ENCODE assay signal across 16 mouse cellular contexts in the genomic region with DNA sequence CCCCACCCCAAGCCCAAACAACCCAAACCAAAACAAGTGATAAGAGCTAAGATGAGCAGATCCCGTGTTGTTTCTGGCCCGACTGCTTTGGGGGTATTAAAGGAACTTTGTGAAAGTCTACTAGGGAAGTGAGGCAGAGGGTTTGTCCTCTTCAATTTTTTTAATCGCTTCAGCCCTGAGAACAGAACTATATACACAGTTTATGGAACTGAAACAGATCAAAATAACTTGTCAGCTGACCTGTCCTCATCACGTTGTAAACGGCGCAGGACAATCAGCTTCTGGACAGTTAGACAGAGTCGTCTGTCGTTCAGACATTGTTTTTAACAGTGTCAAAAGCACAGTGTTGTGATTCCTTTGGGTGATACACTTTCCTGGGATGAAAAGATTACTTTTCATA.
A peak's percentile ranks its signal among the peaks of the same experiment; 100 is the strongest.
DNase-seq lines count a peak whose midpoint lies in the region; ATAC-seq and TF ChIP-seq lines count a peak whose summit lies in the region.
"Had no signal": no experiment of that assay in that cellular context is flagged by ENCODE, and none has a peak within 500 bp of the region (broad histone marks: within the 10 kb centered on the region; RNA-seq: fewer than 3 reads in every experiment).

No protein-coding gene starts in this region.

- TF ChIP-seq CTCF in lung, adult 2 months (IDR thresholded peaks at IDR 0.05; ENCODE audit: insufficient read depth, low read length): no peak
- TF ChIP-seq CTCF in cortical plate, adult 2 months (IDR thresholded peaks at IDR 0.05; ENCODE audit: extremely low read depth, insufficient read depth, low read length): no peak

- H3K9ac ChIP-seq in heart, embryonic 13.5 days: no peak overlapping the region
- no peak overlapping the region for H3K9ac ChIP-seq in heart, embryonic 11.5 days (ENCODE audit: low read depth, low read length)
- H3K9ac ChIP-seq: heart, embryonic 15.5 days; hindbrain, embryonic 13.5 days; lung, embryonic 15.5 days had no signal

- H3K9me3 ChIP-seq in heart, embryonic 13.5 days: no peaks in the 10 kb centered on the region
- no peaks in the 10 kb centered on the region for H3K9me3 ChIP-seq in heart, embryonic 11.5 days (replicated peaks; ENCODE audit: control insufficient read depth, low read length)
- H3K9me3 ChIP-seq: G1E; heart, embryonic 15.5 days; hindbrain, embryonic 13.5 days; lung, embryonic 15.5 days had no signal

- intact Hi-C loops in left cerebral cortex, postnatal 36 days (cut with DNase I): no loop called here

- ATAC-seq in heart, embryonic 13.5 days (ENCODE audit: extremely low read depth, insufficient number of reproducible peaks, low FRiP score, low TSS enrichment): no peak
- no peak for ATAC-seq in heart, embryonic 11.5 days (replicated peaks; ENCODE audit: insufficient number of reproducible peaks, low FRiP score, low TSS enrichment)
- ATAC-seq: forebrain, embryonic 14.5 days; intestine, embryonic 16.5 days had no signal

- H3K27me3 ChIP-seq in heart, embryonic 13.5 days (replicated peaks): no peaks in the 10 kb centered on the region
- no peaks in the 10 kb centered on the region for H3K27me3 ChIP-seq in heart, embryonic 11.5 days (ENCODE audit: control insufficient read depth, insufficient read depth, low read length)
- H3K27me3 ChIP-seq: heart, embryonic 15.5 days; hindbrain, embryonic 13.5 days; lung, embryonic 15.5 days had no signal

- no peak overlapping the region for H3K27ac ChIP-seq in heart, embryonic 13.5 days (replicated peaks)
- H3K27ac ChIP-seq in heart, embryonic 11.5 days (ENCODE audit: low read depth, low read length): no peak overlapping the region
- peak overlapping the region; percentile 35; the same call in 1 of the 2 replicates for H3K27ac ChIP-seq in cortical plate, adult 2 months (ENCODE audit: insufficient read depth, low read length)
- H3K27ac ChIP-seq: heart, embryonic 15.5 days; hindbrain, embryonic 13.5 days had no signal

- H3K4me1 ChIP-seq in heart, embryonic 13.5 days: 0 out of 2 replicates have a peak, but pooled peaks cover 2% of the 10 kb centered on the region
- H3K4me1 ChIP-seq in heart, embryonic 11.5 days (ENCODE audit: control insufficient read depth, insufficient read depth, low read length): no peaks in the 10 kb centered on the region
- H3K4me1 ChIP-seq in lung, adult 2 months (ENCODE audit: control insufficient read depth, insufficient read depth, low read length): peaks cover 2% of the 10 kb centered on the region; the same call in 1 of the 2 replicates
- no peaks in the 10 kb centered on the region for H3K4me1 ChIP-seq in cortical plate, adult 2 months (ENCODE audit: control insufficient read depth, insufficient read depth, low read length)
- H3K4me1 ChIP-seq: heart, embryonic 15.5 days; hindbrain, embryonic 13.5 days had no signal

- no peaks in the 10 kb centered on the region for H3K36me3 ChIP-seq in heart, embryonic 13.5 days
- no peaks in the 10 kb centered on the region for H3K36me3 ChIP-seq in heart, embryonic 11.5 days (ENCODE audit: control insufficient read depth, insufficient read depth, low read length)
- H3K36me3 ChIP-seq: G1E; heart, embryonic 15.5 days; hindbrain, embryonic 13.5 days; lung, embryonic 15.5 days had no signal

- TF ChIP-seq POLR2A in lung, adult 2 months (IDR thresholded peaks at IDR 0.05; ENCODE audit: borderline replicate concordance, extremely low read depth, low read depth, low read length): no peak
- no peak for TF ChIP-seq POLR2A in cortical plate, adult 2 months (IDR thresholded peaks at IDR 0.05; ENCODE audit: extremely low read depth, insufficient read depth, low read length)

- DNase-seq in lung, postnatal 36 days: peak; percentile 16
- no peak for DNase-seq in lung, adult 2 months
- DNase-seq in left cerebral cortex, adult 8-10 months (ENCODE audit: low spot score in 2 of 2): no peak
- no peak for DNase-seq in left cerebral cortex, postnatal 36 days (ENCODE audit: low spot score in 2 of 2)
- DNase-seq: adrenal gland, adult 2 months; cerebellum, adult 9-11 months; kidney, postnatal 10 days had no signal

- no peak overlapping the region for H3K4me3 ChIP-seq in heart, embryonic 13.5 days
- H3K4me3 ChIP-seq in heart, embryonic 11.5 days (ENCODE audit: low read depth, low read length): no peak overlapping the region
- no peak overlapping the region for H3K4me3 ChIP-seq in lung, adult 2 months (replicated peaks; ENCODE audit: extremely low read depth, low read depth, low read length)
- H3K4me3 ChIP-seq in cortical plate, adult 2 months (ENCODE audit: insufficient read depth, low read length): no peak overlapping the region
- H3K4me3 ChIP-seq: heart, embryonic 15.5 days; hindbrain, embryonic 13.5 days; lung, embryonic 15.5 days had no signal

- peak overlapping the region; percentile 11; the same call in 1 of the 2 replicates for H3K4me2 ChIP-seq in heart, embryonic 13.5 days
- H3K4me2 ChIP-seq in heart, embryonic 11.5 days: no peak overlapping the region
- H3K4me2 ChIP-seq: heart, embryonic 15.5 days; hindbrain, embryonic 13.5 days; lung, embryonic 15.5 days had no signal

- 45% methylated on average over 8 of the region's 8 CpGs for WGBS in heart, embryonic 13.5 days
- WGBS in heart, embryonic 11.5 days (ENCODE audit: insufficient replicate concordance): 52% methylated on average over 8 of the region's 8 CpGs
- 35% methylated on average over 8 of the region's 8 CpGs for WGBS in lung, adult 2 months
